Mouse (Mus musculus): ENCODE measurements around the gene Cela1. TPM values are rescaled to one million over a fixed set of nuclear protein-coding genes. Genes with fewer than 3 reads are reported as not detected.
A peak's percentile ranks its signal among the peaks of the same experiment; 100 is the strongest.

The Cela1 gene
- total RNA-seq, 2 experiments from 2014 or later, result 1.2 TPM

DNA sequence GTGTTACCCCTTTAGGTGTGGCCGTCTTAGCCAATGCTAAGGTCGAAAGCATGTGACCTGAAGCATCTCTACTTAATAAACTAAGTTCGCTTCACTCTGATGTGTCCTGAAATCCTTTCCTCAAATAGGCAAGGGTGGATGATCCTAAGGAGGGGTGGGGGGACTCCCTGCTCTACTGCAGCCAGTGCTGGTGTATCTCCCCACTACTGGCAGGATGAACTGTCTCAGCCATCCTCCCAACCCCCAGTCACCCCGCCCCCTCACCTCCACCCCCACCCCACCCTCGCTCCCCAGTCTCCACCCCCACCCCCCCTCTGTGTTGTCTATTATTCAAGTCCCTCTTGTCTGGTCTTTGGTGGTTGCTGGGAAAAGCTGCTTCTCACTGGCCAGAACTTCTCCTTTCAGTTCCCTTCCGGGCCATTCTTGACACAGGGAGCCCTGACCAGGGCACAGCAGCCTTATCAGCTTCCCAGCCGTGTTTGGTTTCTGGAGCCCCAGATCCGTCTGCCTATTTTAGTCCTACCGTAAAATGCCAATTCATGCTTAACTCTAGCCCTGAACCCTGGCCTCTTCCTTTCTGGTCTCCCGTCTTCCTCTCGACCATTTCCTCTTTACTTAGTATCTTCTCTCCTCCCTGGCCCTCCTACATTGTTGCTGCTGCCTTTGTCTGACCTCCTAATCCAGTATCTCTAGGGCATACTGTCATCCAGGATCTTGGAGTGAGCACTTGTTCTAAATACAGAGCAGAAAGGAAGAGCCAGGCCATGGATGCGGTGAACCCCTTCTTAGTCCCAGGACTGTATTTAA lies 13.9 kb downstream of the Cela1 start:
- DNase-seq (ENCODE audit: low spot score), result no peak

GRCm38 (mm10) chr15:100670833-100671232 lies 16.9 kb downstream of the Cela1 start:
- no peak for DNase-seq (ENCODE audit: low spot score)

DNA sequence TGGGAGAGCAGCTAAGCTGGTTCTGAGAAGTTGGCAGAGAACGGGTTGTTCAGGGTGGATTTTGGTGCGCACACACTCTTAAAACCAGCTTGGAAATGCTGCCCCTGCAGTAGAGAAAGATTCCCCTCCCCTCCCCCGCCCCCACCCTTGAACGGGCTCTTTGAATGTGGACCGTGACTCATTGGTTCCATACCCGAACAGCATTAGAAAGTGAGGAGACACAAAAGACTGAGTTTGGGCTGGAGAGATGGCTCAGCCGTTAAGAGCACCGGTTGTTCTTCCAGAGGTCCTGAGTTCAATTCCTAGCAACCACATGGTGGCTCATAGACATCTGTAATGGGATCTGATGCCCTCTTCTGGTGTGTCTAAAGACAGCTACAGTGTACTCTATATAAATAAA lies 17.7 kb downstream of the Cela1 start:
- no peak for DNase-seq (ENCODE audit: low spot score)

DNA sequence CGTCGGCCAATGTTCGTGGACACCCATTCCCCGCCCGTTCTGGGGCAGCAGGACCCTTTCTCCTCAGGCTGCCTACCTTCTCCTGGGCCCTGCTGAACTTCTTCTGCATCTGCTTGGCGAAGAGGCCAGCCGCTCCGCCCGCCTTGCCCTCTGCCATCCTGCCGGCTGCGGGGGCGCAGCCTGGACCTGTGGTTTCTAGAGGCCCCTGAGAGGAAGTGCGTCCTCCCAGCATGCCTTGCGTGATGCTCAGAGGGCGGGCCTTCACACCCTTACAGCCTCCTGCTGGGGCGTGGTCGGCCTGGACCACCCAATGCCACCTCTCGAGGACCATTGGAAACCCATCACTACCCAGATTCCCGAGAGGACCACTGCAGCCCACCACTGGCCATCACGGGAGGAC lies 18.4 kb downstream of the Cela1 start, which contains the start of gene Bin2:
Gene Bin2, minus strand, starts transcription at position 217 of the 400 bp plus-strand sequence.
- no peak for DNase-seq (ENCODE audit: low spot score)

DNA sequence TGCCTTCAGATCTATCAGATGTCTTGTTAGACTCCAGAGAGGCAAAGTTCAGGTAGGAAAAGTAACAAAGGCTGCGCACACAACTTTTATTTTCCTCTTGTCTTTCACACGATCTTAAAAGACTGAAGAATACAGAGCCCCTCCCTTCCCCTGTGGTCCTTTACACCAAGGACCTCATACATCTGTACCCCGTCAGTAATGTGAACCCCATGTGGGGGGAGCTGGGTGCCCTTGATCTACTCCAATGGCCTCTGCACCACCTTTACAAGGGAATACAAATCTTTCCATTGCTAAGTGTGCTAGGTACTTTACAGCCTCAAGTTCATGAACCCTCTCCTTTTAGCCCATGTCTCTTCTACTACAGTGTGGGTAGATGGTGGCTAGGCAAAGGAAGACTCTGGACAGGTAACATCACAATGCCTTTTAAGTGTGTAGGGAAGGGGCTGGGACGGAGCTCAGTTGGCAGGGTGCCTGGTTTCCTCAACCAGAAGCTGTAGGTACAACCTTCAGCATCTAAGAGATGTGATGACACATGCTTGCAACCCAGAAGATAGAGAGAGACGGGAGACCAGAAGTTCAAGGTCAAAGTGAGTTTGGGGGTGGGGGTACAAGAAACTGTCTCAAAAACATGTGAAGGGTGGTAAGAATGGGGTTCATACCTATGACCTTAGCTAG lies 19.7 kb downstream of the Cela1 start:
- no peak for DNase-seq (ENCODE audit: low spot score)

DNA sequence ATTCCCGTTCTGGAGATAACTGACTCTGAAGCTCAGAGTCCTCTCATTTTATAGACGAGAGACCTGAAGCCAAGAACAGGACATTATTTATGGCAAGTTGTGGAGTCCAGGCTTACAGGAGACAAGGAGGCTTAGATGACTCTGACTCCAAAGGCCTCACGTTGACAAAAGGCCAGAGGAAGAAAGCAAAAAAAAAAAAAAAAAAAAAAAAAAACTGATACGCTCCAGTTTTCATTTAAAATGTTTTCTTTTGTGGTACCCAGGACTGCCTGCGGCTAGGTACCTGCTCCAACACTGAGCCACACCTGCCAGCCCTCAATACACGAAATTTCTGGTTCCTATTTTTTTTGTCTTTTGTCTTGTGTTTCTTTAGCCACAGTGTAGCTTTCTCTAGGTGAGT lies 20.3 kb downstream of the Cela1 start:
- no peak for DNase-seq (ENCODE audit: low spot score)

DNA sequence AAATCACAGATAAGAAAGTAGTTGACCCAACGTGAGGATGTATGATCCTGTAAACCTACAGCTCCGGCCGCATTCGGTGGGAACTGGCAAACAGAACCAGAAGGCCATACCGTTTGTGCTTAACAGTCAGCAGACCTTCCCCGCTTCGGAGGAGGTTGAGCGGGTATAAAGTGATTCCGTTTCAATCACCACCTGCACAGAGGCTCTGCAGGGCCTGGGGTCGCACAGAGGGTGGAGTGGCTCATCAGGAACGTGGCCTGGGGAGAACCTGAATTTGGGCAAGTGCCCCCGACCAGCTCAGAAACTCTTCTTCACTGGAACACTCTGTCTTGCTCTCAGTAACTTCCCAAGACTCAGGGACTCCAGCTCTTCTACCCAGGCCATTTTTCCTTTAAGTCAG lies 20.9 kb downstream of the Cela1 start:
- DNase-seq (ENCODE audit: low spot score), result no peak

- DNase-seq (ENCODE audit: low spot score), result no peak
These were observed 21.5 kb downstream of the Cela1 start for GRCm38 (mm10) chr15:100666219-100666696.

- DNase-seq (ENCODE audit: low spot score), result no peak
These were observed 22.1 kb downstream of the Cela1 start for GRCm38 (mm10) chr15:100665411-100666218.

GRCm38 (mm10) chr15:100664813-100665274 lies 22.9 kb downstream of the Cela1 start:
- DNase-seq (ENCODE audit: low spot score), result no peak

DNA sequence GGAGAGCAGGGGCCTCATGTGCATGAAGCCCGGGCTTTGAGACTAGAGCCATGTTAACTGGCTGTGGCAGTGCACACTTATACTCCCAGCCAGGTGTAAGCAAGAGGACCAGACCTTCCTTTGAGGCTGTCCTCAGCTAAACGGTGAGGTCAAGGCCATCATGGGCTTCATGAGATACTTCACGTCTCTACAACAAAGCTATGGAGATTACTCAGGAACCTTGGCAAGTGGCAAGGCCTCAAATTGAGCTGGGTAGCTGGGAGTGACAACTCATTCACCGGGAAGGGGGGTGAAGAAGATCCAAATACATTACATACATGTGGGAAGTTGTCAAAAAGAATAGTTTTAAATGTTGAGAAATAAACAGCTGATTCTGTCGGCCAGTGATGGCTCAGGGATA lies 26.9 kb downstream of the Cela1 start:
- DNase-seq (ENCODE audit: low spot score), result no peak

DNA sequence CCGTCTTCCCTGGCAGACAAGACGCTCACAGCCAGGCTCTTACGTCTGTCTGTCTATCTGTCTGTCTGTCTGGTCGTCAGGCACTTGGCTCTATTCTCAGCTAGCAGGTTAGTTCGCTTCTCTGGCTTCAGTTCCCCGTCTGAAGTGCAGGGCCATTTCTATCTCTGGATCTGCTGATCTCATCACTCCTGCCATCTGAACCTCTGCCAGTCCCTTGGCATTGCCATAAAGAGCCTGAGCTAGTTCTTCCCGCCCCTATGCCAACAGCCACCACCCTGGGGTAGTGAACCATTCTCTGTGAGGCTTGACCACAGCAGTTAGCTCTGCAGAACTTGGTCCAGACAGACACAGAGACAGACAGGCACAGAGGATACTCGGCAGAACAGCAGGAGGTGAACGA lies 27.4 kb downstream of the Cela1 start:
- peak; percentile 83 for DNase-seq (ENCODE audit: low spot score)

DNA sequence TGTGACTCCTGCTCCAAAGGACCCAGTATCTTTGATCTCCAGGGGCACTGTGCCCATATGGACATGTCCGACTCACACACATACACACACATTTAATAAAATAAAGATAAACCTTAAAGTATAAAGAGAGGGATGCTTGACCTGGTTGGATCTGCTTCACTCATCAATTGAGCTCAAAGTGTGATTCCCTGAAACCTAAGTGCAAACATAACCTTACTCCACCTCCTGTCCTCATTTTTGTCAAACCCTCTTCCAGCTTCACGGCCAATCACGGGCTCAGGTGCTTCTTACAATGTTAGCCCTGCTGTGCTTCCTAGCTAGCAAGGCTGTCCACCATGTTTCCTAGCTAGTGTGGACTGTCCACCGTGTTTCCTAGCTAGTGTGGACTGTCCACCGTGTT lies 32.5 kb downstream of the Cela1 start:
- no peak for DNase-seq (ENCODE audit: low spot score)

DNA sequence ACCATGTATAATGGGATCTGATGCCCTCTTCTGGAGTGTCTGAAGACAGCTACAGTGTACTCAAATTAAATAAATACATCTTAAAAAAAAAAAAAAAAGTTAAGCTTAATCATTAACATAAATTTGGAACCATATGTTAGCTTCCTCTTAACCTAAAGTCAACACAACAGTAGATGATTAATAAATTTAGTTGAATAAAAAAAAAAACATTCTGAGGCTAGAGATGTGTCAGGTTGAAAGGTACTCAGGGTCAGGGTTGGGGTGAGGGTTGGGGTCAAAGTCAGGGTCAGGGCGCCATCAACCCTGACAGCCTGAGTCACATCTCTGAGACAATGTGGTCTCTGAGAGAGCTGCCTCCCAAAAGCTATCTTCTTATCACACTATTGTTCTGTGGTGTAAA lies 33.5 kb downstream of the Cela1 start:
- no peak for DNase-seq (ENCODE audit: low spot score)

- no peak for DNase-seq (ENCODE audit: low spot score)
These were observed 36.1 kb downstream of the Cela1 start for GRCm38 (mm10) chr15:100651610-100652009.

DNA sequence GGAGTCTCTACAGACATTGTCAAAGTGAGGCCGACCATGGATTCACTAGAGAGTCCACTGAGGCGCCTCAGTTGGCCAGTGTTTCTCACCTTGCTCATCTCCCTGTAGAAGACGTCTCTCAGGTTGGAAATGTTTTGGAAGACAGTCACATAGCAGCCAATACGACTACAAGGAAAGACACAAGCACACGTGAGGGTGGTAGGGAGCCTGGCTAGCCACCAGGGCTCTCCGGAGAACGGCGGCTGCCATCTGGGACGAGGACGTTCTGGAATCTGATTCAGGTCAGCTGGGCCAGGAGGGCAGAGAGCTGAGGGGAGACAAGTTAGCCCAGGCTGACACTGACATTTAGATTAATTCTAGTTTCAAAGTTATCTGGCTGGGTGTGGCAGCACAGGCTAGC lies 37.6 kb downstream of the Cela1 start:
- DNase-seq (ENCODE audit: low spot score), result no peak

GRCm38 (mm10) chr15:100646161-100646560 lies 41.6 kb downstream of the Cela1 start:
- no peak for DNase-seq (ENCODE audit: low spot score)

DNA sequence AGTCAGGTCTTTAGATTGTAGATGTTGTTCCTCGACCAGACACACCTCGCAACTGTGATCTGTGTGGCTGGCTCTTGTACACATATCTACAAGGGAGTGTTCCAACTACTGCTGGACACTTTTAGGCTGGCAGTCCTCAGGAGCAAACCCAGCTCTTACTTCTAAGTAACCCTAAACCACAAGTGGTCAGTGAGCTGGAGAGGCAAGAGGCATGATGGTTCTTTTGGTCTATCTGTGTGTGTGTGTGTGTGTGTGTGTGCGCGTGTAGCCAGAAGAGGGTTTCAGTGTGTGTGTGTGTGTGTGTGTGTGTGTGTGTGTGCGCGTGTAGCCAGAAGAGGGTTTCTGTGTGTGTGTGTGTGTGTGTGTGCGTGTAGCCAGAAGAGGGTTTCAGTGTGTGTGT lies 45.3 kb downstream of the Cela1 start:
- no peak for DNase-seq (ENCODE audit: low spot score)

GRCm38 (mm10) chr15:100641226-100641810 lies 46.4 kb downstream of the Cela1 start:
- no peak for DNase-seq (ENCODE audit: low spot score)

GRCm38 (mm10) chr15:100639972-100640750 lies 47.6 kb downstream of the Cela1 start:
- DNase-seq (ENCODE audit: low spot score), result no peak

DNA sequence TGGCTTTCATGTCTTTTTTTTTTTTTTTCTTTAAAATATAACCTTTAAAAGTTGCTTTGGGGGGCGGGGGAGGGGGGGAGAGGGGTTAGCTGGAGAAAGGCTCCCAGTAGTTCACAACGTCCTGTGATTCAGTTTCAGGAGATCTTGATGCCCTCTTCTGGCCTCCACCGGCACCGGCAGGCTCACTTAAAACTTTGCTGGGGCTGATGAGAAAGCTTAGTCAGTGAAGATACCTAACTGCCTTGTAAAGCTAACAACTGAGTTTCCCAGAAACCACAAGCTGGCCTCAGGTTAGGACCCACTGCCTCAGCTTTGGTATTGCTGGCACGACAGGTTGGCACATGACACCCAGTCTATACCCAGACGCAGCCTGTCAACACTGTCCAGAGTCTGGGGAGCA lies 50.1 kb downstream of the Cela1 start:
- DNase-seq (ENCODE audit: low spot score), result no peak

All from gastrocnemius, adult 18-20 months (tissue).